Mouse (Mus musculus): ENCODE measurements around the gene Pmpcb.

DNA sequence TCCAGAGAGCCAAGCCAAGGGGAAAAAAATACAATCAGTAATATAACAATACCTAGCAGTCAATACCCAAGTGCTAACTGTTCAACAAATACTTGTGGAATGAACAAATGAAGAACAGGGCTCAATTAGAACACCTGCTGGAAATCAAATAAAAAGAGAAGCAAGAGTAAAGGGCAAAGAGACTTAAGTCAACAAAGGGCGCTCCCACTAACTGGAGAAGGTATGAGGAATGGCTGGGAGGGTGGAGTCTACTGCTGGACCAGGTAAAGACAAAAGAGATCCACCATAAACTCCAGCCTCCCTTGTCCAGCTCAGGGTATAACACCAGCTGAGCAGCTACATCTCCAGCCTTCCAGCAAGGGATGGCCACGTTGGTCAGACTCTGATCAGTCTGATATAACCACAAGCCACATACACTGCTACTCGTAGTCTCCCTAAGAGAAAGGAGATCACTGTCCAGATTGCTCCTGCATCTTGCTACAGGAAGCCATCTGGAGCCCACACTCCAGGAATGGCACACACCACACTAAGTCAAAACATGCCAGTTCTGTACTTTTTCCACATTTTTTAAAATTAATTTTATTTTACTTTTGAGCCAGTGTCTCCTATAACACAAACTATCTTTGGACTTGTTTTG lies 42.0 kb upstream of the Pmpcb start:
- TF ChIP-seq CTCF (IDR thresholded peaks at IDR 0.05; ENCODE audit: extremely low read depth, insufficient read depth, low read length) (no peak), POLR2A (IDR thresholded peaks at IDR 0.05; ENCODE audit: extremely low read depth, insufficient read depth, low read length) (no peak)

Measured in cortical plate, adult 2 months (tissue).